Mouse (Mus musculus) bone marrow, adult 2 months (tissue): ENCODE measurements around the gene Sh3bgrl2. TPM values are rescaled to one million over a fixed set of nuclear protein-coding genes. Genes with fewer than 3 reads are reported as not detected.
A peak's percentile ranks its signal among the peaks of the same experiment; 100 is the strongest.

Source experiments
- H3K27ac ChIP-seq: fragments of 200-500 bp; 2 replicates; pipeline ENCODE4 v1.5.1; 2012; ENCODE audit warnings: low read depth, mild to moderate bottlenecking, control low read depth, inconsistent platforms, low read length; ENCODE audit not compliant: control insufficient read depth, poor library complexity, insufficient read depth
- H3K4me1 ChIP-seq: fragments of 200-500 bp; 2 replicates; pipeline ENCODE4 v1.6.1; 2011; ENCODE audit warnings: low read length; ENCODE audit not compliant: control insufficient read depth, insufficient read depth
- H3K4me3 ChIP-seq: fragments of 200-500 bp; replicated peaks from 2 replicates; pipeline ENCODE3; 2011; ENCODE audit warnings: mild to moderate bottlenecking, low read depth, low read length, control low read depth; ENCODE audit not compliant: control insufficient read depth
- CTCF ChIP-seq: fragments of 200-500 bp; IDR thresholded peaks from 2 replicates; pipeline ENCODE4 v1.5.1; 2011; ENCODE audit warnings: low read length, control low read depth; ENCODE audit not compliant: control insufficient read depth, insufficient read depth
- POLR2A ChIP-seq: fragments of 200-500 bp; IDR thresholded peaks from 2 replicates; pipeline ENCODE4 v1.6.1; 2011; ENCODE audit warnings: low read depth, mild to moderate bottlenecking, control low read depth, low read length, borderline replicate concordance; ENCODE audit not compliant: control insufficient read depth
- WGBS: fragments of 180-500 bp; shearing (Covaris S2); methylation state at CpG from one replicate; pipeline ENCODE4 v1.1.7; 2018; 5-methylcytosine and 5-hydroxymethylcytosine counted together
- polyA plus RNA-seq: library from polyadenylated mRNA; stranded (reverse); fragments of >200 nt; gene quantifications from 2 replicates; pipeline ENCODE4 v1.2.4, GENCODE M21; 2011; ENCODE audit warnings: low replicate concordance; ENCODE audit not compliant: missing spikeins, insufficient read depth, insufficient read length

Sh3bgrl2 gene
- polyA plus RNA-seq, 1 experiment, result 6.8 TPM

- 35% methylated on average over 3 of the region's 3 CpGs for WGBS
- no peak for TF ChIP-seq POLR2A
- TF ChIP-seq CTCF, result peak; percentile 57
- Histone ChIP-seq H3K4me3 (no peak overlapping the region), H3K27ac (no peak overlapping the region), H3K4me1 (no peaks in the 10 kb centered on the region)
Measured at GRCm38 (mm10) chr9:83576689-83577057, 28.5 kb downstream of the Sh3bgrl2 start.

GRCm38 (mm10) chr9:83577260-83577659 lies 29.1 kb downstream of the Sh3bgrl2 start:
- H3K4me3 ChIP-seq, result no peak overlapping the region
- H3K4me1 ChIP-seq, result no peaks in the 10 kb centered on the region
- 70% methylated on average over 7 of the region's 7 CpGs for WGBS
- no peak overlapping the region for H3K27ac ChIP-seq
- TF ChIP-seq POLR2A (no peak), CTCF (no peak)

GRCm38 (mm10) chr9:83579049-83579448 lies 30.9 kb downstream of the Sh3bgrl2 start:
- WGBS, result 65% methylated on average over 4 of the region's 4 CpGs
- H3K27ac ChIP-seq, result no peak overlapping the region
- no peak overlapping the region for H3K4me3 ChIP-seq
- no peak for TF ChIP-seq CTCF
- no peak for TF ChIP-seq POLR2A
- no peaks in the 10 kb centered on the region for H3K4me1 ChIP-seq

GRCm38 (mm10) chr9:83582748-83583147 lies 34.6 kb downstream of the Sh3bgrl2 start:
- Histone ChIP-seq H3K4me1 (no peaks in the 10 kb centered on the region), H3K4me3 (no peak overlapping the region), H3K27ac (no peak overlapping the region)
- TF ChIP-seq POLR2A (no peak), CTCF (no peak)
- WGBS, result 67% methylated on average over 7 of the region's 7 CpGs

- Histone ChIP-seq H3K4me1 (no peaks in the 10 kb centered on the region), H3K27ac (no peak overlapping the region), H3K4me3 (no peak overlapping the region)
- WGBS, result 89% methylated on average over 17 of the region's 17 CpGs
- TF ChIP-seq CTCF (no peak), POLR2A (no peak)
Measured at GRCm38 (mm10) chr9:83586316-83587050, 38.4 kb downstream of the Sh3bgrl2 start.

GRCm38 (mm10) chr9:83587116-83587515 lies 39.0 kb downstream of the Sh3bgrl2 start:
- 78% methylated on average over 9 of the region's 9 CpGs for WGBS
- Histone ChIP-seq H3K4me3 (no peak overlapping the region), H3K4me1 (no peaks in the 10 kb centered on the region; the same call in 1 of the 2 replicates), H3K27ac (no peak overlapping the region)
- TF ChIP-seq CTCF, result no peak
- no peak for TF ChIP-seq POLR2A

GRCm38 (mm10) chr9:83589063-83589462 lies 40.9 kb downstream of the Sh3bgrl2 start:
- 85% methylated on average over 2 of the region's 2 CpGs for WGBS

GRCm38 (mm10) chr9:83589680-83590467 lies 41.7 kb downstream of the Sh3bgrl2 start:
- Histone ChIP-seq H3K4me3 (no peak overlapping the region), H3K4me1 (no peaks in the 10 kb centered on the region; the same call in 1 of the 2 replicates), H3K27ac (no peak overlapping the region)
- TF ChIP-seq POLR2A (no peak), CTCF (no peak)
- WGBS, result 76% methylated on average over 14 of the region's 14 CpGs

More at GRCm38 (mm10) chr9:83589063-83589462, 40.9 kb downstream of the Sh3bgrl2 start:
- H3K4me1 ChIP-seq, result no peaks in the 10 kb centered on the region; the same call in 1 of the 2 replicates
- no peak overlapping the region for H3K4me3 ChIP-seq
- TF ChIP-seq POLR2A, result no peak
- TF ChIP-seq CTCF, result no peak
- no peak overlapping the region for H3K27ac ChIP-seq
